Mouse (Mus musculus): Measurements from ENCODE around the gene Itsn2.
"Not testable (repeated sequence)": the region's sequence is repeated elsewhere in the genome, so short reads cannot be mapped to it uniquely, and the experiment has no call there.

The Itsn2 gene

GRCm38 (mm10) chr12:4708881-4709604 is 116.6 kb downstream of the Itsn2 start:
- no peak for DNase-seq (ENCODE audit: low read depth, low spot score)

GRCm38 (mm10) chr12:4709926-4710325 is 117.5 kb downstream of the Itsn2 start:
- DNase-seq (ENCODE audit: low read depth, low spot score): no peak

GRCm38 (mm10) chr12:4713361-4713760 is 120.9 kb downstream of the Itsn2 start:
- DNase-seq (ENCODE audit: low read depth, low spot score): no peak

GRCm38 (mm10) chr12:4715606-4716005 is 123.2 kb downstream of the Itsn2 start:
- no peak for DNase-seq (ENCODE audit: low read depth, low spot score)

DNA sequence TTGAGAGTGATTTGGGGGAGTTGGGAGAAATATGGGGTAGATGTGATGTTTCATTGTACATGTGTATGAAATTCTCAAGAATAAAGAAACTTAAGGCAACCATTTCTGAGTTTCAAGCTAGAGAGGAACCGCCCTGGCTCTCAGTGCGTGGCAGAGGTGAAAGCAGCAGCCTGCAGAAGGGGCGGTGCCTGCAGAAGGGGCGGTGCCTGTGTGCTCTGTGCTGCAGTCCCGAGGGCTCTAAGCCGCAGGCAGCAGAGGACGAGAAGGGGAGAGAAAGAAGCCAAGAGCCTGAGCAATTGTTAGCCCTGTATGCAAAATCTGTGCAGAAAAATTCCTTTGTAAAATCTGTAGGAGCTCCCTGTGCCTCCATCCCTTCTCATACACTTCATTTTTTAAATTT is 125.0 kb downstream of the Itsn2 start:
- no peak for DNase-seq (ENCODE audit: low read depth, low spot score)

DNA sequence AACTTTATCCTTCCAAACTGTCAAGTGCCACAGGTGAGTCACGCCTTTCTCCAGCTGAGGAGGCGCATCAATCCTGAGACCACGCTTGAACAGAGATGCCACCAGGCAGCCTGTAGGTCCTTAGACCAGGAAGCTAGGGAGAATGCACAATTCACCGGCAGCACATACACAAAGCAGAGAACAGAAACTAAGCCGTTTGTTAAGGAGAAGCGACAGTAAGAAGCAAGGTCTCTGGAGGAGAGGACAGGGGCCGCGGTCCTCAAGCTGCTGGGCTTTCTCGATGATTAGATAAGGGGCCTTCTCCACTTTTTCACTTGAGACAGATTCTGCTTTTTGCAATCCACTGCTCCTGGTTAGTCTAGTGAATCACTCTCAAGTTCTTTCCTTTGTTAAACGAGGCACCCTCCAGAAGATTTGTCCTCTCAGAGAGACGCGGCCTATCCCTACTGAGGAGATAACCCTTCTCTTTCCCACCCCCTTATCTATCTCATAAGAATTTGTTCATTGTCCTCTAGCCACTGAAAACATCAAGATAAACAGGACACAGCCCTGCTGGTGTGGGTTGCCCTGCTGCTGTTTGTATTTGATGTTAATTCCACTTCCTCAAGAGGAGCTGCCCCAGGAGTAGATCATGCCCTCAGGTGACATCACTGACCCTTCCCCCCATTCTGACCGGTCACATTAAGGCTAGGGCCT is 126.8 kb downstream of the Itsn2 start:
- DNase-seq (ENCODE audit: low read depth, low spot score): no peak

DNA sequence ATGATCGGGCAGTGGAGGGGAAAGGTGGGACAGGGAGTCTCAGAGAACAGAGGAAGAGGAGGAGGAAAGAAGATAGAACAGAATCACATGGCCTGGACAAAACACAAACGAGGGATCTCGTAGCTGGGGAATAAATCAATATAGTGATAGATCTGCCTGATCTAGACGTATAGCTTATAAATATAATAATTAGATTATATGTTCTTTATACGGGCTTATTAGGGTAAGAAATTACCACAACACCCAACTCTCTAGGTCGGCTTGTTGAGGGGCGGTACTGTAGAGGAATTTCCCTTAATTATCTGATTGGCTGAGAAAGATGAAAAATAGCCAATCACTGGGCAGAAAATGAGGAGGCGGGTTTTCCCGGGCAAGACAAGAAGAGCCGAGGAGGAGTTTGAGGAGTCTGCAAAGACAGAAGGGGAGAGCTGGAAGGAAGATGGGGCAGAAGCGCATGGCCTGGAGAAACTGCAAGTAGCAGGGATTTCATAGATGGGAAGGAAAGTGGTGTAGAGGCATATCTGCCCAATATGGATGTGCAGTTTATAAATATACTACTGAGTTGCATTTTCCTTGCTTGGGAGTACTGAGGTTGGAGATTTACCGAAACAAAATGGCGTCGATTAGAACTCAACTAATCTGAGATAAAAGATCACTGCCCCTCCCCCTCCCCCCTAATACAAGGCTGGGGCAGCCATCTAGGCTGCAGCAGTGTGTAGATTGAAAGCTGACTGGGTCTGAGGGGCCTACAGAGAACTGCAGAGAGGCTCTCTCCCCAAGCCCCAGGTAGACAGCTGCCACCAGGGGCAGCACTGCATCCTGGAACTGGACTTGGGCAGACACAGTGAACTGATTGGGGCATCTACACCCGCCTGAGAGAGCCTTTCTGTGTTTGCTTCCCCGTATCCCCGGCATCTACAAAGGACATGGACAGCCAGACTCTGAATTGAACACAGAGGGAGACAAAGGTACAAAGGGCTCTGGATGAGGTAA is 127.6 kb downstream of the Itsn2 start:
- DNase-seq (ENCODE audit: low read depth, low spot score): no peak

GRCm38 (mm10) chr12:4729165-4729564 is 136.7 kb downstream of the Itsn2 start:
- DNase-seq (ENCODE audit: low read depth, low spot score): no peak

GRCm38 (mm10) chr12:4731629-4732028 is 139.2 kb downstream of the Itsn2 start:
- DNase-seq (ENCODE audit: low read depth, low spot score): no peak

- no peak for DNase-seq (ENCODE audit: low read depth, low spot score)
Measured at GRCm38 (mm10) chr12:4732332-4732731, 139.9 kb downstream of the Itsn2 start.

DNA sequence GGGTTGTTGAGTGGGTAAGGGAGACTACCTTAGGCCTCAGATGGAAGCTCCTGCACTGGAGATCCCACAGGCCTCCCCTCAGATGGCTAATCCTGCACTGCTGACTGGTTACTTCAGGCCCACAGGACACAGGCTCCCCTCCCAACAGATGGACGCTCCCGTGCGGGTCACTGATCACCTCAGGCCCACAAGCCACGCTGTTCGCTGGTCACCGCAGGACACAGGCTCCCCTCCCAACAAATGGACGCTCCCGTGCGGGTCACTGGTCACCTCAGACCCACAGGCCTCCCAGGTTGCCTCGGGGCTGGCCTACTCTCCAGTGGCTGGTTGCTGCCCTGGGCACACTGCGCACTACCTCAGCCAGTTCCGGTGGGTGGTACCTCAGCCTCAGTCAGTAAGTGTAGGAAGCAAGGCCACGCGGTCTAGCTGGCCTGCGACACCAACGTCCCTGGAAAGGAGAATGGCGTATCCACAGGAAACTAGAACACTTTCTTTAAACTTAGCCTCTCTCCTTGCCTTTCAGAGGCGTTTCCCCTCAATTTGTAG is 145.7 kb downstream of the Itsn2 start, which contains the start of gene Fam228a:
TSS of gene Fam228a (minus strand) at position 400 of the 546 bp plus-strand sequence.
- DNase-seq (ENCODE audit: low read depth, low spot score): no peak

- no peak for DNase-seq (ENCODE audit: low read depth, low spot score)
Measured at GRCm38 (mm10) chr12:4740823-4741222, 148.4 kb downstream of the Itsn2 start.

GRCm38 (mm10) chr12:4742183-4742582 is 149.7 kb downstream of the Itsn2 start:
- DNase-seq (ENCODE audit: low read depth, low spot score): no peak

GRCm38 (mm10) chr12:4744486-4744885 is 152.0 kb downstream of the Itsn2 start:
- DNase-seq (ENCODE audit: low read depth, low spot score): no peak

DNA sequence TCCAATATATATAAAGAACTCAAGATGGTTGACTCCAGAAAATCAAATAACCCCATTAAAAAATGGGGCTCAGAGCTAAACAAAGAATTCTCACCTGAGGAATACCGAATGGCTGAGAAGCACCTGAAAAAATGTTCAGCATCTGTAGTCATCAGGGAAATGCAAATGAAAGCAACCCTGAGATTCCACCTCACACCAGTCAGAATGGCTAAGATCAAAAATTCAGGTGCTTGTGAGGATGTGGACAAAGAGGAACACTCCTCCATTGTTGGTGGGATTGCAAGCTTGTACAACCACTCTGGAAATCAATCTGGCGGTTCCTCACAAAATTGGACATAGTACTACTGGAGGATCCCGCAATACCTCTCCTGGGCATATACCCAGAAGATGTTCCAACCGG is 162.0 kb downstream of the Itsn2 start:
- DNase-seq (ENCODE audit: low read depth, low spot score): not testable (repeated sequence)

DNA sequence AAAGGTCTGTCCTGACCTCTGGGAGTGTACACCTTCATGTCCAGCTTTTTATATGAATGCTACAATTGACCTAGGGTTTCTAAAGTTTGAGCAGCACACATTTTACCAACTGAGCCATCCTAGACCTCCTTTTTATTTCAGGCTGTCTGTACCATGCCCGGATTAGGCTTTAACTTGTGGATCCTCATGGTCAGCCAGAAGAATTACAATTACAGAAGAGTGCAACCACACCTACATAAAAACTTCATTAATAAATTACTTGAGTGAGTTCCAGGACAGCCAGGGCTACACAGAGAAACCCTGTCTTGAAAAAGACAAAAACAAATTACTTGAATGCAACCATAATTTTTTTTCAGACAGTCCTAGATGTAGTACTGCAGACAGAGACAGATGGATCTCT is 164.6 kb downstream of the Itsn2 start:
- DNase-seq (ENCODE audit: low read depth, low spot score): no peak

All from retina, adult 2 months (tissue).